Mouse (Mus musculus) spleen, adult 12 weeks (tissue): ENCODE measurements around the gene Gm5157.
"Not testable (repeated sequence)": the region's sequence is repeated elsewhere in the genome, so short reads cannot be mapped to it uniquely, and the experiment has no call there.

ENCODE experiments used
- DNase-seq: peaks from one replicate; pipeline ENCODE4 v3.0.0; 2022; ENCODE audit warnings: low spot score

Gm5157 gene

DNA sequence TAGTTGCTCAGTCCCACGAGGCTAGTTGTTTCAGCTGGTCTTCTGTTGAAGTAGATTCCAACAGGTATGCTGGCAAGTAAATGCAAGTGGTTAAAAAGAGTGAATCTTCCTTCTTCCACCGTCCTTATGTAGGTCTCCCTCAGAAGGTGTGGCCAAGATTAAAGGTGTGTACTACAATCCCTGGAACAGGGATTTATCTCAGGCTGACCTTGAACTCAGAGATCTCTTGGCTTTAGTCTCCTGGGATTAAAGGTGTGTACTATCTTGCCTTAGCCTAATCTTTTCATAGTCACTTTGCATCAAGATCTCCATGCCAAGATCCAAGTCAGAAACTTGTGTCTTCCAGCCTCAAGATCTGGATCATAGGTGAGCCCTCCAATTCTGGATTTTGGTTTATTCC, at the start of gene Gm5157:
Gene Gm5157, minus strand, starts transcription at position 101 of the 400 bp plus-strand sequence.
- DNase-seq: not testable (repeated sequence)

DNA sequence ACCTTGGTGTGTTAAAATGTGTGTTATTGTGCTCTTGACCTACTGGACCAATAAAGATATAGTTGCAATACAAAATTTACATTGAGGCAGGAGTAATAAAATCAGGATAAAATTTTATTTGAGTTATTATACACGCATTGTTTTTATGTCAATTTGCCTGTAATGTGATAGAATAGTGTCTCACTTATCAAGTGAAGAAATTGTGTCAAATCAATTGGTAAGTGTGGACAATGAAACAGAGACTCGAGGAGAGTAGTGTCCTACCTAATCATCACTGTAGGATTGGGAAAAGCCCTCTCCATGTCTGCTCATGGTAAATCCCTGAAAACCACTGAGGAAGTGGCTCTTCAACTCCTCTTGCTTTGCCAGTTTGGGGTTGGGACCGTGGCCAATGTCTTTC, 28.3 kb downstream of the Gm5157 start, which contains the start of gene Vmn1r123:
Gene Vmn1r123, plus strand, starts transcription at position 301 of the 400 bp plus-strand sequence.
- not testable (repeated sequence) for DNase-seq
